Mouse (Mus musculus) lung, postnatal 0 days (tissue): ENCODE results near the gene Tubb5. TPM values are rescaled to one million over a fixed set of nuclear protein-coding genes. Genes with fewer than 3 reads are reported as not detected.

ENCODE experiments used
- ATAC-seq: fragments of 200-750 bp; cut with Nextera tagmentation; 2 replicates; pipeline ENCODE4 v1.8.0; 2017; ENCODE audit warnings: moderate library complexity
- DNase-seq: peaks from one replicate; pipeline ENCODE4 v3.0.0-alpha.2; 2016; ENCODE audit warnings: low spot score
- H3K27ac ChIP-seq: fragments of 300-500 bp; sonication (generic); 2 replicates; pipeline ENCODE4 v1.5.1; 2014; ENCODE audit warnings: antibody characterized with exemption, mild to moderate bottlenecking, low read length, mixed read lengths
- H3K27me3 ChIP-seq: fragments of 300-500 bp; sonication (generic); replicated peaks from 2 replicates; pipeline ENCODE4 v1.6.1; 2014; ENCODE audit warnings: low read length, mixed read lengths; ENCODE audit not compliant: insufficient read depth
- H3K36me3 ChIP-seq: fragments of 300-500 bp; sonication (generic); 2 replicates; pipeline ENCODE4 v1.6.1; 2014; ENCODE audit warnings: low read length, mixed read lengths; ENCODE audit not compliant: insufficient read depth
- H3K4me1 ChIP-seq: fragments of 300-500 bp; sonication (generic); 2 replicates; pipeline ENCODE4 v1.6.1; 2014; ENCODE audit warnings: antibody characterized with exemption, low read depth, low read length, mixed read lengths; ENCODE audit not compliant: insufficient read depth
- H3K4me2 ChIP-seq: fragments of 300-500 bp; sonication (generic); replicated peaks from 2 replicates; pipeline ENCODE4 v1.6.1; 2014; ENCODE audit warnings: low read depth, mild to moderate bottlenecking, low read length, moderate library complexity, mixed read lengths
- H3K4me3 ChIP-seq: fragments of 300-500 bp; sonication (generic); 2 replicates; pipeline ENCODE4 v1.5.1; 2014; ENCODE audit warnings: low read depth, low read length
- H3K9ac ChIP-seq: fragments of 300-500 bp; sonication (generic); replicated peaks from 2 replicates; pipeline ENCODE4 v1.6.1; 2014; ENCODE audit warnings: low read depth, mild to moderate bottlenecking
- H3K9me3 ChIP-seq: fragments of 300-500 bp; sonication (generic); 2 replicates; pipeline ENCODE4 v1.6.1; 2016; ENCODE audit warnings: low read length, mixed read lengths
- CTCF ChIP-seq: IDR thresholded peaks from 2 replicates; pipeline ENCODE4 v1.5.1; 2016; ENCODE audit warnings: antibody characterized with exemption, mild to moderate bottlenecking
- EP300 ChIP-seq: IDR thresholded peaks from 2 replicates; pipeline ENCODE4 v1.6.1; 2016; ENCODE audit warnings: antibody characterized with exemption, mild to moderate bottlenecking, control low read depth
- WGBS: fragments of 180-500 bp; shearing (Covaris S2); extraction: QIAGEN DNeasy Blood & Tissue Kit; methylation state at CpG from one replicate; pipeline ENCODE4 v1.1.7; 2014; 5-methylcytosine and 5-hydroxymethylcytosine counted together
- polyA plus RNA-seq: library from polyadenylated mRNA; unstranded; fragments of >200 nt; fragmentation: Nextera tagmentation; extraction: Ambion mirVana; gene quantifications from 2 replicates; pipeline ENCODE4 v1.2.1, GENCODE M21; 2015

Gene Tubb5
- polyA plus RNA-seq, 1 experiment from 2014 or later, result 292 TPM

GRCm38 (mm10) chr17:35810900-35811648, 27.0 kb downstream of the Tubb5 start:
- no peak overlapping the region for H3K4me3 ChIP-seq
- peak overlapping the region; percentile 49; the same call in 1 of the 2 replicates for H3K27ac ChIP-seq
- peaks cover 41% of the 10 kb centered on the region for H3K4me1 ChIP-seq
- no peak for ATAC-seq
- DNase-seq, result no peak
- no peaks in the 10 kb centered on the region for H3K9me3 ChIP-seq
- no peak overlapping the region for H3K9ac ChIP-seq
- H3K27me3 ChIP-seq, result no peaks in the 10 kb centered on the region
- H3K4me2 ChIP-seq, result no peak overlapping the region
- 49% methylated on average over 5 of the region's 5 CpGs for WGBS
- H3K36me3 ChIP-seq, result no peaks in the 10 kb centered on the region
- TF ChIP-seq EP300 (no peak), CTCF (no peak)

GRCm38 (mm10) chr17:35809395-35809794, 28.7 kb downstream of the Tubb5 start:
- ATAC-seq (no peak), DNase-seq (no peak)
- Histone ChIP-seq H3K9ac (no peak overlapping the region), H3K36me3 (no peaks in the 10 kb centered on the region), H3K4me2 (no peak overlapping the region), H3K9me3 (no peaks in the 10 kb centered on the region), H3K27me3 (no peaks in the 10 kb centered on the region), H3K27ac (no peak overlapping the region), H3K4me1 (peaks cover 30% of the 10 kb centered on the region), H3K4me3 (no peak overlapping the region)
- 86% methylated on average over 11 of the region's 11 CpGs for WGBS
- TF ChIP-seq CTCF (no peak), EP300 (no peak)

- peak; percentile 91 for DNase-seq
- Histone ChIP-seq H3K36me3 (no peaks in the 10 kb centered on the region), H3K4me3 (no peak overlapping the region), H3K9me3 (no peaks in the 10 kb centered on the region), H3K27me3 (no peaks in the 10 kb centered on the region), H3K4me2 (no peak overlapping the region), H3K27ac (peak overlapping the region; percentile 78), H3K9ac (no peak overlapping the region), H3K4me1 (peaks cover 24% of the 10 kb centered on the region)
- ATAC-seq, result peak; percentile 73
- TF ChIP-seq EP300, result peak; percentile 94
- TF ChIP-seq CTCF, result no peak
- WGBS, result 21% methylated on average over 9 of the region's 9 CpGs
Measured at GRCm38 (mm10) chr17:35808073-35808472, 30.0 kb downstream of the Tubb5 start.

- TF ChIP-seq CTCF (no peak), EP300 (peak; percentile 99)
- Histone ChIP-seq H3K27ac (peak overlapping the region; percentile 68), H3K9ac (no peak overlapping the region), H3K9me3 (no peaks in the 10 kb centered on the region), H3K36me3 (no peaks in the 10 kb centered on the region), H3K4me2 (no peak overlapping the region), H3K4me3 (no peak overlapping the region), H3K27me3 (no peaks in the 10 kb centered on the region), H3K4me1 (peaks cover 6% of the 10 kb centered on the region; the same call in 1 of the 2 replicates)
- DNase-seq (peak; percentile 80), ATAC-seq (peak; percentile 75)
- 58% methylated on average over 4 of the region's 4 CpGs for WGBS
Measured at GRCm38 (mm10) chr17:35803858-35804399, 34.2 kb downstream of the Tubb5 start.

- peak overlapping the region; percentile 59; the same call in 1 of the 2 replicates for H3K27ac ChIP-seq
- peak; percentile 54 for DNase-seq
- no peak overlapping the region for H3K4me2 ChIP-seq
- H3K4me3 ChIP-seq, result no peak overlapping the region
- no peaks in the 10 kb centered on the region for H3K36me3 ChIP-seq
- ATAC-seq, result peak; percentile 49
- H3K9ac ChIP-seq, result no peak overlapping the region
- WGBS, result 27% methylated on average over 6 of the region's 6 CpGs
- TF ChIP-seq CTCF, result no peak
- TF ChIP-seq EP300, result peak; percentile 89
- no peaks in the 10 kb centered on the region for H3K9me3 ChIP-seq
- H3K27me3 ChIP-seq, result no peaks in the 10 kb centered on the region
- H3K4me1 ChIP-seq, result peaks cover 3% of the 10 kb centered on the region; the same call in 1 of the 2 replicates
Measured at GRCm38 (mm10) chr17:35803020-35803419, 35.1 kb downstream of the Tubb5 start.

- no peak overlapping the region for H3K4me3 ChIP-seq
- no peaks in the 10 kb centered on the region for H3K9me3 ChIP-seq
- H3K9ac ChIP-seq, result no peak overlapping the region
- 0 out of 2 replicates have a peak overlapping the region, but pooled peaks have one; percentile 43 for H3K27ac ChIP-seq
- H3K36me3 ChIP-seq, result no peaks in the 10 kb centered on the region
- TF ChIP-seq EP300, result no peak
- no peak for TF ChIP-seq CTCF
- peak; percentile 65 for ATAC-seq
- H3K27me3 ChIP-seq, result no peaks in the 10 kb centered on the region
- peak; percentile 63 for DNase-seq
- 76% methylated on average over 2 of the region's 2 CpGs for WGBS
- H3K4me2 ChIP-seq, result no peak overlapping the region
- H3K4me1 ChIP-seq, result peaks cover 3% of the 10 kb centered on the region; the same call in 1 of the 2 replicates
Measured at GRCm38 (mm10) chr17:35800905-35801304, 37.2 kb downstream of the Tubb5 start.
